Comparison of ENCODE assay signal across 12 mouse cellular contexts in the genomic region with DNA sequence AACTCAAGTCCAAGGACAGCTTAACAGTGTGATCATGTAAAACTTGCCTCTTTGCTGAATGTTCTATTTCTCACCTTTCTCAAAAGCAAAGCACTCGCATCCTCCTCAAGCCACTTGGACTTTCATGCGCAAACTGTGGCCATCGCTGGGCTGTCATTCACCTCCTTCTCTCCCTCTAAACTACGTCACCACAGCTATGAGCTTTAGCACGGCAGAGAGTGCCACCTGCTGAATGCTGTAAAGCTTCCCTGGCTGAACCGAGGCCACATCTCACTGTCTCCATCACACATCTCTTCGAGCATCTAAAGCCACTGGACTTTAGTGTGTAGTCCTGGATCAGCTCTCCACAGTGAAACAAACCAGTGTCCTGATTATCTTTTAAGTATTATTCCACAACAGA.
A peak's percentile ranks its signal among the peaks of the same experiment; 100 is the strongest.
DNase-seq lines count a peak whose midpoint lies in the region; ATAC-seq and TF ChIP-seq lines count a peak whose summit lies in the region.
"Had no signal": no experiment of that assay in that cellular context is flagged by ENCODE, and none has a peak within 500 bp of the region (broad histone marks: within the 10 kb centered on the region; RNA-seq: fewer than 3 reads in every experiment).

No protein-coding gene starts in this region.

- TF ChIP-seq CTCF in liver, embryonic 14.5 days (IDR thresholded peaks at IDR 0.05; ENCODE audit: low read depth): 0 out of 2 replicates have a peak, but pooled peaks have one; percentile 19
- peak; percentile 81 for TF ChIP-seq CTCF in cortical plate, adult 2 months (IDR thresholded peaks at IDR 0.05; ENCODE audit: extremely low read depth, insufficient read depth, low read length)

- no peaks in the 10 kb centered on the region for H3K4me1 ChIP-seq in liver, embryonic 14.5 days (replicated peaks; ENCODE audit: control insufficient read depth in 2 of 2, insufficient read depth in 2 of 2, low read length in 1 of 2)
- H3K4me1 ChIP-seq in cortical plate, adult 2 months (ENCODE audit: control insufficient read depth, insufficient read depth, low read length): 0 out of 2 replicates have a peak, but pooled peaks cover 1% of the 10 kb centered on the region
- H3K4me1 ChIP-seq: embryonic facial prominence, embryonic 13.5 days had no signal

- no peaks in the 10 kb centered on the region for H3K9me3 ChIP-seq in liver, embryonic 14.5 days (ENCODE audit: control insufficient read depth, low read length)
- H3K9me3 ChIP-seq: embryonic facial prominence, embryonic 13.5 days had no signal

- DNase-seq in heart, postnatal 4 days: peak; percentile 43
- DNase-seq in heart, adult 9 months (ENCODE audit: low spot score in 2 of 2): no peak
- DNase-seq in liver, embryonic 14.5 days (ENCODE audit: low read depth in 3 of 3, low spot score in 3 of 3): no peak
- DNase-seq in liver: no peak
- peak; percentile 55 for DNase-seq in layer of hippocampus, postnatal 14 days (ENCODE audit: low spot score in 2 of 2)
- no peak for DNase-seq in thymus, postnatal 36 days
- DNase-seq: cerebellum, adult 9-11 months; kidney, adult 11 months had no signal

- H3K27me3 ChIP-seq in liver, embryonic 14.5 days (ENCODE audit: control insufficient read depth, insufficient read depth, low read length): no peaks in the 10 kb centered on the region
- H3K27me3 ChIP-seq: embryonic facial prominence, embryonic 13.5 days had no signal

- WGBS in liver, embryonic 14.5 days (ENCODE audit: insufficient replicate concordance): 81% methylated on average over 7 of the region's 7 CpGs

- no peak overlapping the region for H3K4me2 ChIP-seq in liver, embryonic 14.5 days (ENCODE audit: low read depth)
- H3K4me2 ChIP-seq: embryonic facial prominence, embryonic 13.5 days had no signal

- ATAC-seq in liver, embryonic 14.5 days (ENCODE audit: insufficient read depth): no peak
- ATAC-seq: forebrain, embryonic 14.5 days had no signal

- TF ChIP-seq EP300 in liver, embryonic 14.5 days (IDR thresholded peaks at IDR 0.05; ENCODE audit: low read depth): no peak

- no peak overlapping the region for H3K4me3 ChIP-seq in liver, embryonic 14.5 days (ENCODE audit: insufficient read depth in 1 of 2, low read depth in 2 of 2, low read length in 2 of 2)
- H3K4me3 ChIP-seq in cortical plate, adult 2 months (ENCODE audit: insufficient read depth, low read length): no peak overlapping the region
- H3K4me3 ChIP-seq: embryonic facial prominence, embryonic 13.5 days had no signal

- H3K36me3 ChIP-seq in liver, embryonic 14.5 days (replicated peaks; ENCODE audit: control insufficient read depth, insufficient read depth, low read depth): peaks cover 43% of the 10 kb centered on the region

- no peak overlapping the region for H3K9ac ChIP-seq in liver, embryonic 14.5 days (replicated peaks)
- H3K9ac ChIP-seq: embryonic facial prominence, embryonic 13.5 days had no signal

- no peak overlapping the region for H3K27ac ChIP-seq in liver, embryonic 14.5 days
- no peak overlapping the region for H3K27ac ChIP-seq in cortical plate, adult 2 months (ENCODE audit: insufficient read depth, low read length)
- H3K27ac ChIP-seq: embryonic facial prominence, embryonic 13.5 days; macrophage had no signal

- no peak for TF ChIP-seq POLR2A in cortical plate, adult 2 months (IDR thresholded peaks at IDR 0.05; ENCODE audit: extremely low read depth, insufficient read depth, low read length)

Comparison
In these comparisons a context has a peak if more than half of its experiments do, and no peak if none do; other contexts are left out.
1. DNase-seq: peak in heart, postnatal 4 days (single experiment) and layer of hippocampus, postnatal 14 days (2 of 2); none in heart, adult 9 months (0 of 2), liver, embryonic 14.5 days (0 of 3), liver (single experiment) and thymus, postnatal 36 days (0 of 2).